Mouse (Mus musculus): ENCODE results near the gene Qrsl1.

- TF ChIP-seq CTCF (IDR thresholded peaks at IDR 0.05; ENCODE audit: borderline replicate concordance, insufficient read depth, low read depth, low read length) (no peak), POLR2A (IDR thresholded peaks at IDR 0.05; ENCODE audit: borderline replicate concordance, insufficient read depth, low read length) (no peak)
These were observed 10.7 kb upstream of the Qrsl1 start for GRCm38 (mm10) chr10:43912236-43912635.
